Mouse (Mus musculus) hindbrain, embryonic 10.5 days (tissue): Measurements from ENCODE around the gene Sec24a. TPM values are rescaled to one million over a fixed set of nuclear protein-coding genes. Genes with fewer than 3 reads are reported as not detected.
"Not testable (repeated sequence)": the region's sequence is repeated elsewhere in the genome, so short reads cannot be mapped to it uniquely, and the experiment has no call there.

Source experiments
- DNase-seq: peaks from one replicate; pipeline ENCODE4 v3.0.0-alpha.2; 2017; ENCODE audit warnings: low spot score
- H3K27ac ChIP-seq: fragments of 300-500 bp; sonication (generic); 2 replicates; pipeline ENCODE4 v1.5.1; 2016; ENCODE audit warnings: mild to moderate bottlenecking, moderate library complexity
- H3K27me3 ChIP-seq: fragments of 300-500 bp; sonication (generic); 2 replicates; pipeline ENCODE4 v1.6.1; 2016; ENCODE audit warnings: mild to moderate bottlenecking; ENCODE audit not compliant: poor library complexity, insufficient read depth, severe bottlenecking
- H3K36me3 ChIP-seq: fragments of 300-500 bp; sonication (generic); 2 replicates; pipeline ENCODE4 v1.6.1; 2016; ENCODE audit warnings: mild to moderate bottlenecking, moderate library complexity
- H3K4me1 ChIP-seq: fragments of 300-500 bp; sonication (generic); replicated peaks from 2 replicates; pipeline ENCODE4 v1.6.1; 2016; ENCODE audit warnings: mild to moderate bottlenecking
- H3K4me3 ChIP-seq: fragments of 300-500 bp; sonication (generic); 2 replicates; pipeline ENCODE4 v1.5.1; 2016; ENCODE audit warnings: mild to moderate bottlenecking, moderate library complexity
- H3K9me3 ChIP-seq: fragments of 300-500 bp; sonication (generic); 2 replicates; pipeline ENCODE4 v1.6.1; 2016; ENCODE audit warnings: mild to moderate bottlenecking, moderate library complexity
- WGBS: fragments of 180-500 bp; shearing (Covaris S2); methylation state at CpG from one replicate; pipeline ENCODE4 v1.1.7; 2016; 5-methylcytosine and 5-hydroxymethylcytosine counted together
- polyA plus RNA-seq: library from polyadenylated mRNA; unstranded; fragments of >200 nt; fragmentation: Nextera tagmentation; extraction: Ambion mirVana; gene quantifications from 2 replicates; pipeline ENCODE4 v1.2.1, GENCODE M21; 2016

Sec24a gene
- polyA plus RNA-seq, 1 experiment from 2014 or later = 12.5 TPM

DNA sequence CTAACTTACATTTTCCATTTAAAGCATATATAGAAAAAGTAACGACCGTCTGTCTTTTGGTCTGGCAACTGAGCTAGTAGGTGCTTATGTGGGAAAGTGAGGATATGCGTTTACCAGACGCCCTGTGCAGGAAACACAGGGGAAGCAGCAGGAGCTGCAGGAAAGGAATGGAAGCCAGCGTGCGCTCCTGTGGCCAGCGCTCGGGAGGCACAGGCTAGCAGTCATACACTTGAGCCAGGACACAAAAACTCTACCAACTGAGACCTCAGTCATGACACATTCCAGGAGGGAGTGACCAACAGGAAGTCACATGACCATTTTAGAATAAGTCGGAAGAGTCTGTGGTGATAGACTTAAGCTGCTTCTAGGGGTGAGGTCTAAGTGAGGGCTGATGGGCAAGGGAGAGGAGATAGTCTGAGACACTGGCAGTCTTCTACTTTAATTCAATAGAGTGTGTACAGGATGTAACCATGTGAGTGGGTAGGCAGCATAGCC, 17.4 kb upstream of the Sec24a start:
- Histone ChIP-seq H3K36me3 (peaks cover 56% of the 10 kb centered on the region), H3K4me1 (no peaks in the 10 kb centered on the region), H3K4me3 (no peak overlapping the region), H3K27me3 (no peaks in the 10 kb centered on the region), H3K27ac (no peak overlapping the region), H3K9me3 (peaks cover 3% of the 10 kb centered on the region; the same call in 1 of the 2 replicates)
- no peak for DNase-seq
- WGBS = 93% methylated on average over 9 of the region's 9 CpGs

- H3K36me3 ChIP-seq = peaks cover 30% of the 10 kb centered on the region
- H3K27me3 ChIP-seq = no peaks in the 10 kb centered on the region
- H3K27ac ChIP-seq = no peak overlapping the region
- no peak for DNase-seq
- no peaks in the 10 kb centered on the region for H3K4me1 ChIP-seq
- 93% methylated on average over 5 of the region's 5 CpGs for WGBS
- H3K9me3 ChIP-seq = no peaks in the 10 kb centered on the region
- H3K4me3 ChIP-seq = no peak overlapping the region
Measured at GRCm38 (mm10) chr11:51777478-51777877, 14.0 kb upstream of the Sec24a start.

DNA sequence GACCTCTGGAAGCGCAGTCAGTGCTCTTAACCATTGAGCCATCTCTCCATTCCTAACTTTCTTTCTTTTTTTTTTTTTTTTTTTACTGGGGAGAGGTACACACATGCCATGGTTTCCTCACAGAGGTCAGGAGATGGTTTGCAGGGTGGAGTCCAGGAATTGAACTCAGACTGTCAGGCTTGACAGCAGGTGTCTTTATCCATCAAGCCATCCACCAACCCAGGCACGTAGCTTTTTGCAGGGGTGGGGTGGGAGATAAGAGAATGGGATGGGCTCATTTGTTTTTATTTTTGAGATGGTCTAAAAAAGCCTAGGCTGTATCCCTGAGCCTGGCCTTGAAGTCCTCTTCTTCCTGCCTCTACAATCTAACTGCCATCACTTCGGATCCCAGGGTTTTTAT, 12.1 kb upstream of the Sec24a start:
- Histone ChIP-seq H3K4me3 (no peak overlapping the region), H3K27ac (no peak overlapping the region), H3K4me1 (no peaks in the 10 kb centered on the region), H3K9me3 (no peaks in the 10 kb centered on the region), H3K36me3 (peaks cover 11% of the 10 kb centered on the region), H3K27me3 (no peaks in the 10 kb centered on the region)
- 92% methylated on average over 3 of the region's 3 CpGs for WGBS
- DNase-seq = no peak

DNA sequence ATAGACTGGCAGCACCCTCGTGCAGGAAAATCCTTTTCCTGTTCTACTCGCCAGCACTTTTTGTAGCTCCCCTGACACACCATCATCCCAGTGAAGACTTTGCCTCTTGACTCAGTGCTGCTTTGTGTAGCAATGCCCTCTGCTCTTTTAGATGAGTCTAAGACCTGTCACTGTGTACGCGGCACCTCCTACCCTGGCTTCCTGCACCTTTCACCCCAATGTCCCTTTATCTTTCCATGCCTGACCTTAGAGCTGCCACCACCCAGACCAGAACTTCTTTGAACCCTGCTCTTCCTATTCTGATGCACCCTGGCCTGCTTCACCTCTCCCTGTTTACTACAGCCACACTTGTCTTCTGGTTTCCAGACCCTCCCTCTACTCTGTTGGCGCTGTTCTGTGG, 4.9 kb upstream of the Sec24a start:
- Histone ChIP-seq H3K27me3 (no peaks in the 10 kb centered on the region), H3K27ac (no peak overlapping the region), H3K4me1 (peaks cover 20% of the 10 kb centered on the region), H3K9me3 (no peaks in the 10 kb centered on the region), H3K4me3 (no peak overlapping the region), H3K36me3 (no peaks in the 10 kb centered on the region)
- WGBS = 78% methylated on average over 5 of the region's 5 CpGs
- DNase-seq = no peak

- Histone ChIP-seq H3K36me3 (no peaks in the 10 kb centered on the region), H3K4me1 (peaks cover 20% of the 10 kb centered on the region), H3K27me3 (no peaks in the 10 kb centered on the region), H3K9me3 (no peaks in the 10 kb centered on the region), H3K4me3 (no peak overlapping the region), H3K27ac (no peak overlapping the region)
- WGBS = 87% methylated on average over 8 of the region's 8 CpGs
- no peak for DNase-seq
Measured at GRCm38 (mm10) chr11:51767579-51768220, 4.3 kb upstream of the Sec24a start.

GRCm38 (mm10) chr11:51764816-51765215, 1.4 kb upstream of the Sec24a start:
- H3K4me3 ChIP-seq = peak overlapping the region; percentile 92; the same call in 1 of the 2 replicates
- WGBS = 87% methylated on average over 4 of the region's 4 CpGs
- H3K4me1 ChIP-seq = peaks cover 20% of the 10 kb centered on the region
- no peaks in the 10 kb centered on the region for H3K27me3 ChIP-seq
- no peaks in the 10 kb centered on the region for H3K36me3 ChIP-seq
- no peaks in the 10 kb centered on the region for H3K9me3 ChIP-seq
- no peak overlapping the region for H3K27ac ChIP-seq
- no peak for DNase-seq

GRCm38 (mm10) chr11:51763955-51764354, 521 bp upstream of the Sec24a start:
- Histone ChIP-seq H3K36me3 (no peaks in the 10 kb centered on the region), H3K27ac (peak overlapping the region; percentile 86), H3K4me3 (peak overlapping the region; percentile 92), H3K9me3 (no peaks in the 10 kb centered on the region), H3K27me3 (no peaks in the 10 kb centered on the region), H3K4me1 (peaks cover 20% of the 10 kb centered on the region)
- DNase-seq = no peak
- WGBS = 9% methylated on average over 13 of the region's 13 CpGs

DNA sequence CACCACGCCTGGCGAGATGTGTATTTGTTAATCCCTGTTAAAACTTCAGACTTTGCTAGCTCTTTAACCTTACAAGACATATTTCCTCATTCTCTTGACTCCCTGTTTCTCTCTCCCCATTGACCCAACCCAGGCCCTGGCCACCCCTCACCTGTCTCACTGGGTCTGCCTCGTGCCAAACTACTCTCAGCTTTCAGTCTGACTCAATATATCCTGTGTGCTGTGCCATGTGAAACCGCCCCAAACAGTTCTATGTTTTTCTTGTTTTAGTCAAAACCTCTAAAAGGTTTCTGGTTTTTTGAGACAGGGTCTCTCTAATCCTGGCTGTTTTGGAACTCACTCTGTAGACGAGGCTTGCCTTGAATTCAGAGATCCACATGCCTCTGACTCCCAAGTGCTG, 2.2 kb downstream of the Sec24a start:
- no peaks in the 10 kb centered on the region for H3K9me3 ChIP-seq
- no peaks in the 10 kb centered on the region for H3K36me3 ChIP-seq
- peaks cover 21% of the 10 kb centered on the region for H3K4me1 ChIP-seq
- no peak for DNase-seq
- H3K27me3 ChIP-seq = no peaks in the 10 kb centered on the region
- no peak overlapping the region for H3K4me3 ChIP-seq
- 75% methylated on average over 5 of the region's 5 CpGs for WGBS
- H3K27ac ChIP-seq = no peak overlapping the region

DNA sequence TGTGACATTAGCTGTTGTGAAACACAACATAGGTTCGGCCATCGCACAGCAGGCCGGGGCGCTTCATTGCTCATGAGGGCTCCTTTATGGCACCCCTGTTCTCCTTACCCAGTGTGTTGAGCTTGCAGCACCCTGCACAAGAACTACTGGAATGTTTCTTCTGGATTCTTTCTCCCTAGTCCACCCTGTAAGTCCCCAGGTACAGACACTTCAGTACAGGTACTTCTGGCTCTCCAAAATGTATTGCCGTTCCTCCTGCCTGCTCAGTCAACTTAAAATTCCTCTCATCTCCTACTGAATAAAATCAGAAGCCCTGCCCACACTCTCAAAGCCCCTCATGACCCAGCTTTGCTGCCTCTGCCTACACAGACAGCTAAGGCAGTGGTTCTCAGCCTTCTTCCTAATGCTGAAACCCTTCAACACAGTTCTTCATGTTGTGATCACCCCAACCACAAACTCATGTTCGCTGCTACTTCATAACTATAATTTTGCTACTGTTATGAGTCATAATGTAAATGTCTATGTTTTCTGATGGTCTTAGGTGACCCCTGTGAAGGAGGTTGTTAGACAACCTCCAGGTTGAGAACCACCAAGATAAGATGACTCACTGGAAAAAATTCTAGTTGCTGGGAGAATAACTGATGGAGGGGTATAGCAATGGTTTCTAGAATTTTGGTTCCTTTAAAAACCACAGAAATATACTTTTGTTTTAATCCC, 3.3 kb downstream of the Sec24a start:
- no peak for DNase-seq
- H3K4me1 ChIP-seq = peaks cover 28% of the 10 kb centered on the region
- no peak overlapping the region for H3K27ac ChIP-seq
- H3K27me3 ChIP-seq = no peaks in the 10 kb centered on the region
- WGBS = 83% methylated on average over 6 of the region's 6 CpGs
- no peak overlapping the region for H3K4me3 ChIP-seq
- no peaks in the 10 kb centered on the region for H3K9me3 ChIP-seq
- H3K36me3 ChIP-seq = no peaks in the 10 kb centered on the region

- Histone ChIP-seq H3K27ac (no peak overlapping the region), H3K27me3 (no peaks in the 10 kb centered on the region), H3K4me3 (no peak overlapping the region), H3K4me1 (peaks cover 28% of the 10 kb centered on the region), H3K9me3 (no peaks in the 10 kb centered on the region), H3K36me3 (no peaks in the 10 kb centered on the region)
- WGBS = 91% methylated on average over 2 of the region's 2 CpGs
- DNase-seq = no peak
Measured at GRCm38 (mm10) chr11:51759251-51759650, 4.2 kb downstream of the Sec24a start.

GRCm38 (mm10) chr11:51758207-51758606, 5.2 kb downstream of the Sec24a start:
- WGBS = 91% methylated on average over 5 of the region's 5 CpGs
- peaks cover 24% of the 10 kb centered on the region for H3K4me1 ChIP-seq

GRCm38 (mm10) chr11:51757625-51758024, 5.8 kb downstream of the Sec24a start:
- no peak for DNase-seq
- WGBS = 92% methylated on average over 5 of the region's 5 CpGs
- no peaks in the 10 kb centered on the region for H3K36me3 ChIP-seq
- H3K27ac ChIP-seq = no peak overlapping the region
- no peaks in the 10 kb centered on the region for H3K9me3 ChIP-seq
- peaks cover 24% of the 10 kb centered on the region for H3K4me1 ChIP-seq
- H3K4me3 ChIP-seq = no peak overlapping the region
- no peaks in the 10 kb centered on the region for H3K27me3 ChIP-seq

More at GRCm38 (mm10) chr11:51758207-51758606, 5.2 kb downstream of the Sec24a start:
- H3K9me3 ChIP-seq, DNase-seq, H3K27ac ChIP-seq, H3K4me3 ChIP-seq, H3K27me3 ChIP-seq, H3K36me3 ChIP-seq: not testable (repeated sequence)

DNA sequence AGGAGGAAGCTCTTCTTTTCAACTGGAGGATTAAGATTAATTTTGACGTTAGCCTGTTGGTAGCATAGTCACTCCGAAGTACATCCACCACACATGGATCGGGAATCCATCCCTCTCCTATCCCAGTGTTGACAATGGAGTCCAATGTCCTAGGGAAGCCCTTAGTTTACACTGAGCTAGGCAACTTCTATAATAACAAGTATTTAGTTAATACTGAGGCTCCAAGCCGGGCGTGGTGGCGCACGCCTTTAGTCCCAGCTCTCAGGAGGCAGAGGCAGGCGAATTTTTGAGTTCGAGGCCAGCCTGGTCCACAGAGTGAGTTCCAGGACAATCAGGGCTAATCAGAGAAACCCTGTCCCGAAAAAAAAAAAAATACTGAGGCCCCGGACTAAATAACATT, 6.4 kb downstream of the Sec24a start:
- no peaks in the 10 kb centered on the region for H3K9me3 ChIP-seq
- H3K27ac ChIP-seq = peak overlapping the region; percentile 88
- DNase-seq = no peak
- WGBS = 78% methylated on average over 11 of the region's 11 CpGs
- H3K27me3 ChIP-seq = no peaks in the 10 kb centered on the region
- peak overlapping the region; percentile 97 for H3K4me3 ChIP-seq
- no peaks in the 10 kb centered on the region for H3K36me3 ChIP-seq
- H3K4me1 ChIP-seq = peaks cover 24% of the 10 kb centered on the region
